Mouse (Mus musculus): ENCODE measurements around the gene Olfr92. TPM values are rescaled to one million over a fixed set of nuclear protein-coding genes. Genes with fewer than 3 reads are reported as not detected.
"Not testable (repeated sequence)": the region's sequence is repeated elsewhere in the genome, so short reads cannot be mapped to it uniquely, and the experiment has no call there.

The Olfr92 gene
- total RNA-seq (2012; rRNA removed) = not detected in 2 replicates
- not detected for polyA plus RNA-seq (2012; ENCODE audit: insufficient read depth in 1 of 2, insufficient read length in 2 of 2, low read depth in 1 of 2, low replicate concordance in 2 of 2, missing spikeins in 1 of 2)

DNA sequence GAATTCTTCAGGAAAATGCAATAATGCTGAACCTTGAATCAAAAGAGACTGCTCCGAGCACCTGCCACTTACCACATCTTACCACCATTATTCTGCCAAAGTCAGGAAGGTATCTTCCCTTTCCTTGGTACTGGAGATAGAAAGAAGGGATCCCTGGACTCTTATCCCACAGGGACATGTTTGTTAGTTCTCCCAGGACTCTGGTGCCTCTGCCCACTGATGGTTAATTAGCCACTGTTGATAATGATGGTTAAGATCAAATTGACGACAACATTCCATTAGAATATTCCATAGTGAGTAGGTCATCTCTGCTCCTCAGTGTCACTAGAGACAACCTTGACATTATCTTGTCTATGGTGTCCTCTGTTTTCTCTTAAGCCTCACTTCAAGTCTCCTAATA lies at the start of gene Olfr92:
TSS of gene Olfr92 (minus strand) at position 101 of the 400 bp plus-strand sequence.
- Histone ChIP-seq H3K9ac (ENCODE audit: control insufficient read depth, low read depth, low read length, poor library complexity, severe bottlenecking) (no peak within 1 kb of the TSS), H3K27me3 (ENCODE audit: control insufficient read depth in 1 of 2, insufficient read depth in 2 of 2, low read length in 2 of 2) (no peaks in the 10 kb centered on the region), H3K4me3 (ENCODE audit: control insufficient read depth in 1 of 2, insufficient read depth in 1 of 2, low read depth in 2 of 2, low read length in 2 of 2) (no peak within 1 kb of the TSS), H3K4me1 (ENCODE audit: control insufficient read depth in 1 of 2, insufficient read depth in 2 of 2, low read length in 2 of 2) (no peaks in the 10 kb centered on the region), H3K79me2 (ENCODE audit: control insufficient read depth, insufficient read depth, low read length, poor library complexity) (no peaks in the 10 kb centered on the region), H3K9me3 (replicated peaks; ENCODE audit: insufficient read depth, low read length) (no peaks in the 10 kb centered on the region), H3K36me3 (ENCODE audit: control insufficient read depth in 1 of 2, insufficient read depth in 2 of 2, low read length in 2 of 2) (no peaks in the 10 kb centered on the region), H3K27ac (ENCODE audit: control insufficient read depth, low read depth, low read length) (no peak within 1 kb of the TSS)
- TF ChIP-seq ZKSCAN1 (IDR thresholded peaks at IDR 0.05; ENCODE audit: low read depth, low read length) = no peak
- no peak for TF ChIP-seq ETS1 (IDR thresholded peaks at IDR 0.05; ENCODE audit: low read depth, low read length)
- no peak for TF ChIP-seq USF2 (IDR thresholded peaks at IDR 0.05; ENCODE audit: borderline replicate concordance in 1 of 2, insufficient read depth in 1 of 2, low read depth in 1 of 2, low read length in 2 of 2)
- no peak for TF ChIP-seq CHD2 (IDR thresholded peaks at IDR 0.05; ENCODE audit: low read length)
- no peak for TF ChIP-seq TBP (IDR thresholded peaks at IDR 0.05; ENCODE audit: low read depth, low read length)
- TF ChIP-seq GATA1 (IDR thresholded peaks at IDR 0.05; ENCODE audit: low read depth, low read length) = no peak
- DNase-seq (ENCODE audit: low read depth, low spot score) = no peak

DNA sequence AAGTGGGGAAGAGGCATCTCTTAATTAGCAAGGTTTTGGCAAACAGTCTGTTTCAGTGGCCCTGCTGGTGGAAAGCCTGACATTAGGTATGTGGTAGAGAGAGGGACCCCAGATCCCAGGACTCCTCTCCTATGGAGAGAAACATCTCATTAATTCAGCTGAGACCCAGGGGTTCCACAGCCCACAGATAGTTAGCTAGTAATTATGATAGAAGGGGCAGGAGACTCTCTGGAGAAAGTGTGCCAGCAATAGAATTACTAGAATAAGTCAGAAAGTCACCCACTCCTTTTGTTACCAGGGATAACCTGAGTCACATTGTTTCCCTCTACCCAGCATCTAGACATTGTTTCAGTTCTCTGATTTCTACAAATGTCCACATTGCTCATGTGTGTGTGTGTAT lies 41.5 kb upstream of the Olfr92 start, which contains the start of gene Olfr93:
TSS of gene Olfr93 (minus strand) at position 101 of the 400 bp plus-strand sequence.
- Histone ChIP-seq H3K4me1 (ENCODE audit: control insufficient read depth in 1 of 2, insufficient read depth in 2 of 2, low read length in 2 of 2) (no peaks in the 10 kb centered on the region), H3K4me3 (ENCODE audit: control insufficient read depth in 1 of 2, insufficient read depth in 1 of 2, low read depth in 2 of 2, low read length in 2 of 2) (no peak within 1 kb of the TSS), H3K9ac (ENCODE audit: control insufficient read depth, low read depth, low read length, poor library complexity, severe bottlenecking) (no peak within 1 kb of the TSS), H3K27ac (ENCODE audit: control insufficient read depth, low read depth, low read length) (no peak within 1 kb of the TSS), H3K79me2 (ENCODE audit: control insufficient read depth, insufficient read depth, low read length, poor library complexity) (no peaks in the 10 kb centered on the region), H3K36me3 (ENCODE audit: control insufficient read depth in 1 of 2, insufficient read depth in 2 of 2, low read length in 2 of 2) (no peaks in the 10 kb centered on the region), H3K9me3 (replicated peaks; ENCODE audit: insufficient read depth, low read length) (no peaks in the 10 kb centered on the region), H3K27me3 (ENCODE audit: control insufficient read depth in 1 of 2, insufficient read depth in 2 of 2, low read length in 2 of 2) (no peaks in the 10 kb centered on the region)
- no peak for TF ChIP-seq HCFC1 (IDR thresholded peaks at IDR 0.05; ENCODE audit: low read depth, low read length)
- TF ChIP-seq MYC (IDR thresholded peaks at IDR 0.05; ENCODE audit: low read depth, low read length) = no peak
- TF ChIP-seq EP300 (IDR thresholded peaks at IDR 0.05; ENCODE audit: low read depth in 1 of 2, low read length in 2 of 2) = no peak
- no peak for TF ChIP-seq CHD2 (IDR thresholded peaks at IDR 0.05; ENCODE audit: low read length)
- TF ChIP-seq MYB (IDR thresholded peaks at IDR 0.05; ENCODE audit: low read depth, low read length) = no peak
- DNase-seq (ENCODE audit: low read depth, low spot score) = no peak

DNA sequence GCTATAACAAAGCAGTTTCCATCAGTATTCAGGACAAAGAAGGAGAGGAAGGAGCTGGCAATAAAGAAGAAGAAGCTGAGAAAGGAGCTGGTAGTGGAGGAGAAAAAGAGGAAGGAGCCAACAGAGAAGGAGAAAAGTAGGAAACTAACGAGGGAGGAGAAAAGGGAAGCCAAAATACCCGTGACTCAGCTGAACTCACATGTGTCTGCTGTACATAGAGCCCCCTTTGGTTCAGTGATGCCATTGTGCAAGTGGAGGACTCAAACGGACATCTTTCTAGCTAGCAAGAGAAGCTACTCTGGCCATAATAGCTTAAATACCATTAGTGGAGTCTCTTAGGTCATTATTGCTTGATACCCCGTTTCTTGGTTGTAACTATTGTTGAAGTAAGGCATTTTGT lies 11.5 kb upstream of the Olfr92 start:
- H3K9me3 ChIP-seq (replicated peaks; ENCODE audit: insufficient read depth, low read length); H3K4me3 ChIP-seq (ENCODE audit: control insufficient read depth in 1 of 2, insufficient read depth in 1 of 2, low read depth in 2 of 2, low read length in 2 of 2); H3K27me3 ChIP-seq (ENCODE audit: control insufficient read depth in 1 of 2, insufficient read depth in 2 of 2, low read length in 2 of 2); H3K79me2 ChIP-seq (ENCODE audit: control insufficient read depth, insufficient read depth, low read length, poor library complexity); H3K27ac ChIP-seq (ENCODE audit: control insufficient read depth, low read depth, low read length); DNase-seq (ENCODE audit: low read depth, low spot score); H3K4me1 ChIP-seq (ENCODE audit: control insufficient read depth in 1 of 2, insufficient read depth in 2 of 2, low read length in 2 of 2); H3K9ac ChIP-seq (ENCODE audit: control insufficient read depth, low read depth, low read length, poor library complexity, severe bottlenecking); H3K36me3 ChIP-seq (ENCODE audit: control insufficient read depth in 1 of 2, insufficient read depth in 2 of 2, low read length in 2 of 2): not testable (repeated sequence)
